Mouse (Mus musculus) adrenal gland, postnatal 10 days (tissue): ENCODE data around the gene Zfp12. TPM values are rescaled to one million over a fixed set of nuclear protein-coding genes. Genes with fewer than 3 reads are reported as not detected.

Experiments used
- total RNA-seq, 2 experiments: library from RNA; stranded (reverse); gene quantifications; 2 replicates each; pipeline ENCODE4 v1.2.3; 2021

The Zfp12 gene
- total RNA-seq, 2 experiments from 2014 or later = 15.6 to 19.1 TPM

Other genes with a start within 250 kb of the Zfp12 start
- gene Rnf216, start 122.2 kb upstream of the Zfp12 start, total RNA-seq = 10 to 100 TPM; 35.8 to 48.3 TPM
- under 1 TPM; 0.09 to 0.15 TPM for gene Olfr718-ps1, start 87.6 kb upstream of the Zfp12 start, total RNA-seq
- gene Rbak, start 54.4 kb upstream of the Zfp12 start, total RNA-seq = 10 to 100 TPM in 1 of 2 experiments, 1 to 10 TPM in 1; 9.5 to 16.9 TPM
- not detected for gene Spdye4b, start 54.1 kb upstream of the Zfp12 start, total RNA-seq
- gene Spdye4a, start 8.3 kb upstream of the Zfp12 start, total RNA-seq = not detected
- gene Zfp316, start 34.9 kb downstream of the Zfp12 start, total RNA-seq = 1 to 10 TPM; 7.3 to 8.1 TPM
- gene Zfp853, start 58.5 kb downstream of the Zfp12 start, total RNA-seq = under 1 TPM; 0.73 to 0.78 TPM
- 10 to 100 TPM; 23.0 to 23.5 TPM for gene E130309D02Rik, start 80.2 kb downstream of the Zfp12 start, total RNA-seq
- gene Zdhhc4, start 94.1 kb downstream of the Zfp12 start, total RNA-seq = 10 to 100 TPM; 50.3 to 50.9 TPM
- under 1 TPM; 0.24 to 0.85 TPM for gene Grid2ip, start 122.2 kb downstream of the Zfp12 start, total RNA-seq
- gene Kdelr2, start 168.7 kb downstream of the Zfp12 start, total RNA-seq = 100 to 1,000 TPM; 105 to 125 TPM
- gene Daglb, start 229.4 kb downstream of the Zfp12 start, total RNA-seq = 10 to 100 TPM in 1 of 2 experiments, 1 to 10 TPM in 1; 8.8 to 10.7 TPM